7 mouse cellular contexts compared by ENCODE assay signal in genomic region chrX:74084276-74084837, GRCm38 (mm10). TPM values are rescaled to one million over a fixed set of nuclear protein-coding genes. Genes with fewer than 3 reads are reported as not detected.
DNase-seq lines count a peak whose midpoint lies in the region; TF ChIP-seq lines count a peak whose summit lies in the region.

No protein-coding gene starts in this region.

- H3K27me3 ChIP-seq in forebrain, embryonic 10.5 days (ENCODE audit: poor library complexity, severe bottlenecking), result peaks cover 11% of the 10 kb centered on the region
- peaks cover 40% of the 10 kb centered on the region for H3K27me3 ChIP-seq in limb, embryonic 10.5 days (ENCODE audit: low read depth, poor library complexity, severe bottlenecking)
- H3K27me3 ChIP-seq in myocyte (ENCODE audit: control insufficient read depth, insufficient read depth, insufficient read length), result no peaks in the 10 kb centered on the region

- peak; percentile 6 for DNase-seq in kidney, postnatal 10 days
- DNase-seq in kidney, adult 8-10 months, result no peak
- peak; percentile 11 for DNase-seq in adipocyte (ENCODE audit: low spot score)
- DNase-seq in forebrain, embryonic 10.5 days (ENCODE audit: extremely low spot score, low spot score), result no peak
- DNase-seq in limb, embryonic 10.5 days (ENCODE audit: low spot score), result no peak
- DNase-seq in spleen, adult 12 weeks (ENCODE audit: low spot score), result no peak

- H3K4me3 ChIP-seq in forebrain, embryonic 10.5 days, result peak overlapping the region; percentile 70
- peak overlapping the region; percentile 68 for H3K4me3 ChIP-seq in limb, embryonic 10.5 days
- peak overlapping the region; percentile 44 for H3K4me3 ChIP-seq in myocyte

- no peak for TF ChIP-seq POLR2A in myocyte (IDR thresholded peaks at IDR 0.05; ENCODE audit: insufficient read length, low read depth)

- peak overlapping the region; percentile 96 for H3K27ac ChIP-seq in forebrain, embryonic 10.5 days
- peak overlapping the region; percentile 95 for H3K27ac ChIP-seq in limb, embryonic 10.5 days

- H3K36me3 ChIP-seq in forebrain, embryonic 10.5 days (replicated peaks), result peaks cover 2% of the 10 kb centered on the region
- H3K36me3 ChIP-seq in limb, embryonic 10.5 days, result peaks cover 1% of the 10 kb centered on the region
- no peaks in the 10 kb centered on the region for H3K36me3 ChIP-seq in myocyte (ENCODE audit: control insufficient read depth, insufficient read depth)

- peaks cover 27% of the 10 kb centered on the region for H3K4me1 ChIP-seq in forebrain, embryonic 10.5 days
- H3K4me1 ChIP-seq in limb, embryonic 10.5 days, result no peaks in the 10 kb centered on the region

- peaks cover 54% of the 10 kb centered on the region for H3K79me2 ChIP-seq in myocyte (ENCODE audit: control insufficient read depth, insufficient read depth)

- peak overlapping the region; percentile 75 for H3K4me2 ChIP-seq in myocyte (ENCODE audit: low read depth)

- peak overlapping the region; percentile 63 for H3ac ChIP-seq in myocyte (ENCODE audit: control insufficient read depth, insufficient read length)

- 18% methylated on average over 17 of the region's 17 CpGs for WGBS in forebrain, embryonic 10.5 days
- 15% methylated on average over 17 of the region's 17 CpGs for WGBS in limb, embryonic 10.5 days

- H3K9me3 ChIP-seq in forebrain, embryonic 10.5 days, result peaks cover 4% of the 10 kb centered on the region; the same call in 1 of the 2 replicates
- H3K9me3 ChIP-seq in limb, embryonic 10.5 days (replicated peaks), result no peaks in the 10 kb centered on the region

TF ChIP-seq in myocyte, 11 proteins besides CTCF, POLR2A, EP300 and RAD21:
- TF ChIP-seq POLR2AphosphoS2 (IDR thresholded peaks at IDR 0.05; ENCODE audit: insufficient read length, low read depth) (no peak), SRF (IDR thresholded peaks at IDR 0.05; ENCODE audit: control insufficient read depth, insufficient read length, low read depth) (no peak), TCF3 (IDR thresholded peaks at IDR 0.05; ENCODE audit: insufficient read length, low read depth) (no peak), TCF12 (IDR thresholded peaks at IDR 0.05; ENCODE audit: insufficient read depth, poor library complexity, severe bottlenecking) (no peak)

RNA-seq across cellular contexts. Expression of gene Opn1mw, which starts 42.9 kb away (rescaled TPM):
- not detected in 2 replicates for polyA plus RNA-seq in forebrain, embryonic 10.5 days (2016; fragmentation: Nextera tagmentation; extraction: Ambion mirVana)
- polyA plus RNA-seq in limb, embryonic 10.5 days (2016; fragmentation: Nextera tagmentation; extraction: Ambion mirVana), result not detected in 2 replicates
- polyA plus RNA-seq in myocyte (2012; fragmentation: generic; extraction: Trizol), result not detected

RNA-seq across cellular contexts. Expression of gene Mecp2, which starts 50.8 kb away (rescaled TPM):
- 13.7 and 14.4 TPM in 2 replicates for polyA plus RNA-seq in forebrain, embryonic 10.5 days (2016; fragmentation: Nextera tagmentation; extraction: Ambion mirVana)
- 13.8 and 14.0 TPM in 2 replicates for polyA plus RNA-seq in limb, embryonic 10.5 days (2016; fragmentation: Nextera tagmentation; extraction: Ambion mirVana)
- polyA plus RNA-seq in myocyte (2012; fragmentation: generic; extraction: Trizol), result 9.2 TPM

Comparison
In these comparisons a context has a peak if more than half of its experiments do, and no peak if none do; other contexts are left out.
1. DNase-seq: peak in kidney, postnatal 10 days (single experiment) and adipocyte (single experiment); none in kidney, adult 8-10 months (0 of 2), forebrain, embryonic 10.5 days (single experiment), limb, embryonic 10.5 days (single experiment) and spleen, adult 12 weeks (single experiment).
2. Peak in every context shown above with its lines, with median percentiles within 50 percentile points of each other: H3K4me3 ChIP-seq.